Mouse (Mus musculus) MEL (cell line): ENCODE measurements around the gene Lrpprc.

Source experiments
- CTCF ChIP-seq, 3 experiments: IDR thresholded peaks in 2 of 3; conservative IDR thresholded peaks in 1 of 3; 2 replicates each; pipeline ENCODE4 v1.5.1; 2011 to 2012; ENCODE audit warnings: low read length in 3 of 3, low read depth in 2 of 3, mild to moderate bottlenecking in 2 of 3, improper control_type of control experiment in 1 of 3, inconsistent platforms in 1 of 3, mixed read lengths in 1 of 3, moderate library complexity in 1 of 3; ENCODE audit not compliant: control insufficient read depth in 1 of 3, insufficient read depth in 1 of 3, poor library complexity in 1 of 3, severe bottlenecking in 1 of 3
- ELF1 ChIP-seq: IDR thresholded peaks from 2 replicates; pipeline ENCODE4 v1.6.1; 2014; ENCODE audit warnings: low read depth, mild to moderate bottlenecking, inconsistent platforms, low read length, improper control_type of control experiment, moderate library complexity
- EP300 ChIP-seq, 2 experiments: IDR thresholded peaks; 2 replicates each; pipeline ENCODE4 v1.6.1; 2011; ENCODE audit warnings: improper control_type of control experiment in 2 of 2, low read length in 2 of 2, low read depth in 1 of 2, mild to moderate bottlenecking in 1 of 2
- MAFK ChIP-seq: IDR thresholded peaks from 2 replicates; pipeline ENCODE4 v1.6.1; 2011; ENCODE audit warnings: low read depth, mild to moderate bottlenecking, low read length, improper control_type of control experiment, borderline replicate concordance
- MAX ChIP-seq: IDR thresholded peaks from 2 replicates; pipeline ENCODE4 v1.6.1; 2011; ENCODE audit warnings: low read length, improper control_type of control experiment
- MAZ ChIP-seq: IDR thresholded peaks from 2 replicates; pipeline ENCODE4 v1.6.1; 2012; ENCODE audit warnings: low read depth, mild to moderate bottlenecking, inconsistent platforms, low read length, improper control_type of control experiment
- MEF2A ChIP-seq: IDR thresholded peaks from 2 replicates; pipeline ENCODE4 v1.6.1; 2014; ENCODE audit warnings: low read depth, mild to moderate bottlenecking, inconsistent platforms, low read length, improper control_type of control experiment; ENCODE audit not compliant: poor library complexity, insufficient replicate concordance, severe bottlenecking; ENCODE audit errors: extremely low read depth
- POLR2A ChIP-seq, 2 experiments: IDR thresholded peaks; 2 replicates each; pipeline ENCODE4 v1.6.1; 2011 to 2012; ENCODE audit warnings: low read length in 2 of 2, mild to moderate bottlenecking in 2 of 2, control low read depth in 1 of 2, improper control_type of control experiment in 1 of 2, low read depth in 1 of 2, moderate library complexity in 1 of 2; ENCODE audit not compliant: control insufficient read depth in 1 of 2, insufficient read depth in 1 of 2, poor library complexity in 1 of 2
- POLR2AphosphoS2 ChIP-seq: IDR thresholded peaks from 2 replicates; pipeline ENCODE4 v1.6.1; 2011; ENCODE audit warnings: low read length, improper control_type of control experiment
- RAD21 ChIP-seq: IDR thresholded peaks from 2 replicates; pipeline ENCODE4 v1.6.1; 2011; ENCODE audit warnings: mild to moderate bottlenecking, low read depth, low read length, improper control_type of control experiment
- TBP ChIP-seq: IDR thresholded peaks from 2 replicates; pipeline ENCODE4 v1.8.0; 2011; ENCODE audit warnings: low read depth, low read length, improper control_type of control experiment
- USF1 ChIP-seq: IDR thresholded peaks from 2 replicates; pipeline ENCODE4 v1.6.1; 2014; ENCODE audit warnings: low read depth, mild to moderate bottlenecking, inconsistent platforms, low read length, improper control_type of control experiment, moderate library complexity
- ZC3H11A ChIP-seq: IDR thresholded peaks from 2 replicates; pipeline ENCODE4 v1.6.1; 2012; ENCODE audit warnings: low read depth, mild to moderate bottlenecking, inconsistent platforms, low read length, improper control_type of control experiment

- TF ChIP-seq POLR2AphosphoS2 = no peak
- TF ChIP-seq CTCF (IDR thresholded peaks at IDR 0.05 in 2 of 3, conservative IDR thresholded peaks at IDR 0.05 in 1 of 3; ENCODE audit: control insufficient read depth in 1 of 3, insufficient read depth in 1 of 3, low read depth in 2 of 3, low read length in 3 of 3, poor library complexity in 1 of 3, severe bottlenecking in 1 of 3) = no peak
- TF ChIP-seq MAZ = no peak
- no peak for TF ChIP-seq ZC3H11A
- TF ChIP-seq MEF2A = no peak
- TF ChIP-seq MAX = no peak
- TF ChIP-seq USF1 = no peak
- TF ChIP-seq POLR2A (IDR thresholded peaks at IDR 0.05; ENCODE audit: control insufficient read depth in 1 of 2, insufficient read depth in 1 of 2, low read depth in 1 of 2, low read length in 2 of 2, poor library complexity in 1 of 2) = no peak
- no peak for TF ChIP-seq TBP
- TF ChIP-seq EP300 (IDR thresholded peaks at IDR 0.05; ENCODE audit: low read depth in 1 of 2, low read length in 2 of 2) = no peak
- TF ChIP-seq RAD21 = no peak
- no peak for TF ChIP-seq ELF1
- no peak for TF ChIP-seq MAFK
These were observed 42.4 kb downstream of the Lrpprc start for GRCm38 (mm10) chr17:84748152-84748682.
